Mouse (Mus musculus): Measurements from ENCODE around the gene Mrtfb. TPM values are rescaled to one million over a fixed set of nuclear protein-coding genes. Genes with fewer than 3 reads are reported as not detected.

The Mrtfb gene
- polyA plus RNA-seq, 1 experiment from 2014 or later = 13.6 TPM

GRCm38 (mm10) chr16:13366256-13366655, 110.0 kb downstream of the Mrtfb start:
- no peaks in the 10 kb centered on the region for H3K36me3 ChIP-seq (ENCODE audit: control insufficient read depth, insufficient read depth, low read length)
- no peak overlapping the region for H3K4me2 ChIP-seq (ENCODE audit: low read length)
- H3K9me3 ChIP-seq (replicated peaks; ENCODE audit: control insufficient read depth, low read length) = no peaks in the 10 kb centered on the region
- no peak overlapping the region for H3K9ac ChIP-seq (ENCODE audit: low read length)
- peaks cover 6% of the 10 kb centered on the region; the same call in 1 of the 2 replicates for H3K4me1 ChIP-seq (ENCODE audit: control insufficient read depth, insufficient read depth, low read length)
- 77% methylated on average over 1 of the region's 1 CpGs for WGBS
- DNase-seq (ENCODE audit: low spot score) (no peak), ATAC-seq (no peak)
- no peak overlapping the region for H3K4me3 ChIP-seq (ENCODE audit: low read depth, low read length)
- H3K27me3 ChIP-seq (replicated peaks; ENCODE audit: control insufficient read depth, insufficient read depth, low read length) = no peaks in the 10 kb centered on the region
- no peak overlapping the region; the same call in 1 of the 2 replicates for H3K27ac ChIP-seq (ENCODE audit: low read depth, low read length)

DNA sequence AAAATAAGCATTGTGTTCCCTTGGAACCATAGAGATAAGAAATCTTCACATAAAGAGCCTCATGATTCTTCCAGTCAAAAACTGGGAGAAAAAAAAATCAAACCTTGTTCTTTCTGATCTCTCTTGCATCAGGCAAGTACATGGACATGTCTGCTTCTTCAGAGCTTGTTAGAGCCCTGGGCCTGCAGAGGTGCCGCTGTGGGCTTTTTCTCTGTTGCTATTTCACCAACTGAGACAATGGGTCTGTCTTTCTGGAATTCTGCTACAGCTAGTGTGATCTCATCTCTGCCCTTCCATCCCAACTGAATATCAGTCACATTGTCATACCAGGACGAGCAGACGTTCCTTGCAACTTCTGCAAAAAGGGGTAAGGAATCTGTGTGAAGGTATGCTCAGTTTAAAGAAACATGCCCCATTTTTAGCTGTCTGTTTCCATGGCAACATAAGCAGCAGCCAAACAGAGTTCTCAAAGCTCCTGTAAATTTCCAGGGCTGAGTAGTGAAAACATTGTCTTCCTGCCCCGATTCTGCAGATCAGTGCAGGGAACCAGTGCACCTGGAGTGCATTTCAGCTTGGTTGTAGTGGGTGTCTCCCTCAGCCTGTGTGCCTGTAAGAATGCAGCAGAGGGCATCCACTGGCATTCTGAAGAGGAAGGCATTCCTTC, 110.7 kb downstream of the Mrtfb start:
- no peak overlapping the region for H3K4me3 ChIP-seq (ENCODE audit: low read depth, low read length)
- H3K27me3 ChIP-seq (replicated peaks; ENCODE audit: control insufficient read depth, insufficient read depth, low read length) = no peaks in the 10 kb centered on the region
- 18% methylated on average over 4 of the region's 4 CpGs for WGBS
- H3K9ac ChIP-seq (ENCODE audit: low read length) = no peak overlapping the region
- no peaks in the 10 kb centered on the region for H3K9me3 ChIP-seq (replicated peaks; ENCODE audit: control insufficient read depth, low read length)
- DNase-seq (ENCODE audit: low spot score) (peak; percentile 70), ATAC-seq (peak; percentile 55; the same call in 1 of the 2 replicates)
- H3K36me3 ChIP-seq (ENCODE audit: control insufficient read depth, insufficient read depth, low read length) = no peaks in the 10 kb centered on the region
- no peak overlapping the region for H3K4me2 ChIP-seq (ENCODE audit: low read length)
- H3K27ac ChIP-seq (ENCODE audit: low read depth, low read length) = peak overlapping the region; percentile 44
- peaks cover 9% of the 10 kb centered on the region; the same call in 1 of the 2 replicates for H3K4me1 ChIP-seq (ENCODE audit: control insufficient read depth, insufficient read depth, low read length)

DNA sequence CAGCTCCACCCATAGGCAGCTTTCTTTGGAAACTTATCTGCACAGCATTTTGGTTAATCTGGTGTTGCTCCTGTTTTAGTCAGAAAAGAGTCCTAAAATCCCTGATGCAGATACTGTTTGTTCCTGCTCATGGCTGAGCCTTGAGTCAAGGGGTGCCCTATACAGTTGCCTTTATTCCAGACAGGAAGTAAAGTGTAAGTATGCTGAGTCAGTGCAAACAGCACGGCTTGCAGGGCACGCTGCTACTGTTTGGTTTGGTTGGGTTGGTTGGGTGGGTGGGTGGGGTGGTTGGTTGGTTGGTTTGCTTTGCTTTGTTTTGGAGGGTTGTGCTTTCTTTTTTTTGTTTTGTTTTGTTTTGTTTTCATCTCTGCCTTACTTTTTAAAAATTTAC, 111.2 kb downstream of the Mrtfb start:
- ATAC-seq (no peak), DNase-seq (ENCODE audit: low spot score) (no peak)
- no peak overlapping the region for H3K4me3 ChIP-seq (ENCODE audit: low read depth, low read length)
- no peaks in the 10 kb centered on the region for H3K36me3 ChIP-seq (ENCODE audit: control insufficient read depth, insufficient read depth, low read length)
- no peaks in the 10 kb centered on the region for H3K9me3 ChIP-seq (replicated peaks; ENCODE audit: control insufficient read depth, low read length)
- H3K9ac ChIP-seq (ENCODE audit: low read length) = no peak overlapping the region
- no peaks in the 10 kb centered on the region for H3K27me3 ChIP-seq (replicated peaks; ENCODE audit: control insufficient read depth, insufficient read depth, low read length)
- H3K4me2 ChIP-seq (ENCODE audit: low read length) = no peak overlapping the region
- 67% methylated on average over 2 of the region's 2 CpGs for WGBS
- H3K4me1 ChIP-seq (ENCODE audit: control insufficient read depth, insufficient read depth, low read length) = peaks cover 11% of the 10 kb centered on the region; the same call in 1 of the 2 replicates
- peak overlapping the region; percentile 44; the same call in 1 of the 2 replicates for H3K27ac ChIP-seq (ENCODE audit: low read depth, low read length)

DNA sequence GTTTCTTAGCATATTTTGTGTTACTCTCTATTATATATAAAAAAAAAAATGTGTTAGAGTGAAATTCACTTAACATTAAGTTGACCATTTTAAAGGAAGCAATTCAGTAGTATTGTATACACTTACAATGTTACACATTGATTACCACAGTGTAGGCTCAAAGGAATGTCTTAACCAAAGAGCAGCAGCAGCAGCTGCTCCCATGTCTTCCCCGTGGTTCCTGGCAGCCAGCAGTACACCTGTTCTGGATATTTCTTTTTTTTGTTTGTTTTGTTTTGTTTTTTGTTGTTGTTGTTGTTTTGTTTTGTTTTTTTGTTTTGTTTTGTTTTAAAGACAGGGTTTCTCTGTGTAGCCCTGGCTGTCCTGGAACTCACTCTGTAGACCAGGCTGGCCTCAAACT, 112.4 kb downstream of the Mrtfb start:
- Histone ChIP-seq H3K27ac (ENCODE audit: low read depth, low read length) (no peak overlapping the region), H3K27me3 (replicated peaks; ENCODE audit: control insufficient read depth, insufficient read depth, low read length) (no peaks in the 10 kb centered on the region), H3K9ac (ENCODE audit: low read length) (no peak overlapping the region), H3K4me2 (ENCODE audit: low read length) (no peak overlapping the region), H3K9me3 (replicated peaks; ENCODE audit: control insufficient read depth, low read length) (no peaks in the 10 kb centered on the region), H3K4me3 (ENCODE audit: low read depth, low read length) (no peak overlapping the region), H3K4me1 (ENCODE audit: control insufficient read depth, insufficient read depth, low read length) (peaks cover 11% of the 10 kb centered on the region; the same call in 1 of the 2 replicates), H3K36me3 (ENCODE audit: control insufficient read depth, insufficient read depth, low read length) (no peaks in the 10 kb centered on the region)
- DNase-seq (ENCODE audit: low spot score) (no peak), ATAC-seq (no peak)
- 79% methylated on average over 1 of the region's 1 CpGs for WGBS

GRCm38 (mm10) chr16:13371740-13372287, 115.5 kb downstream of the Mrtfb start:
- H3K9me3 ChIP-seq (replicated peaks; ENCODE audit: control insufficient read depth, low read length) = no peaks in the 10 kb centered on the region
- ATAC-seq (peak; percentile 80), DNase-seq (ENCODE audit: low spot score) (peak; percentile 80)
- H3K36me3 ChIP-seq (ENCODE audit: control insufficient read depth, insufficient read depth, low read length) = no peaks in the 10 kb centered on the region
- no peak overlapping the region for H3K4me3 ChIP-seq (ENCODE audit: low read depth, low read length)
- no peak overlapping the region for H3K4me2 ChIP-seq (ENCODE audit: low read length)
- no peaks in the 10 kb centered on the region for H3K27me3 ChIP-seq (replicated peaks; ENCODE audit: control insufficient read depth, insufficient read depth, low read length)
- WGBS = 34% methylated on average over 11 of the region's 11 CpGs
- H3K27ac ChIP-seq (ENCODE audit: low read depth, low read length) = no peak overlapping the region
- H3K9ac ChIP-seq (ENCODE audit: low read length) = no peak overlapping the region
- H3K4me1 ChIP-seq (ENCODE audit: control insufficient read depth, insufficient read depth, low read length) = peaks cover 10% of the 10 kb centered on the region; the same call in 1 of the 2 replicates

GRCm38 (mm10) chr16:13372899-13373533, 116.7 kb downstream of the Mrtfb start:
- Histone ChIP-seq H3K4me3 (ENCODE audit: low read depth, low read length) (no peak overlapping the region), H3K27me3 (replicated peaks; ENCODE audit: control insufficient read depth, insufficient read depth, low read length) (no peaks in the 10 kb centered on the region), H3K36me3 (ENCODE audit: control insufficient read depth, insufficient read depth, low read length) (no peaks in the 10 kb centered on the region), H3K27ac (ENCODE audit: low read depth, low read length) (no peak overlapping the region), H3K9me3 (replicated peaks; ENCODE audit: control insufficient read depth, low read length) (no peaks in the 10 kb centered on the region), H3K4me1 (ENCODE audit: control insufficient read depth, insufficient read depth, low read length) (peaks cover 5% of the 10 kb centered on the region; the same call in 1 of the 2 replicates), H3K4me2 (ENCODE audit: low read length) (no peak overlapping the region), H3K9ac (ENCODE audit: low read length) (no peak overlapping the region)
- DNase-seq (ENCODE audit: low spot score) = no peak
- 93% methylated on average over 8 of the region's 8 CpGs for whole genome bisulfite sequencing
- no peak for ATAC-seq

DNA sequence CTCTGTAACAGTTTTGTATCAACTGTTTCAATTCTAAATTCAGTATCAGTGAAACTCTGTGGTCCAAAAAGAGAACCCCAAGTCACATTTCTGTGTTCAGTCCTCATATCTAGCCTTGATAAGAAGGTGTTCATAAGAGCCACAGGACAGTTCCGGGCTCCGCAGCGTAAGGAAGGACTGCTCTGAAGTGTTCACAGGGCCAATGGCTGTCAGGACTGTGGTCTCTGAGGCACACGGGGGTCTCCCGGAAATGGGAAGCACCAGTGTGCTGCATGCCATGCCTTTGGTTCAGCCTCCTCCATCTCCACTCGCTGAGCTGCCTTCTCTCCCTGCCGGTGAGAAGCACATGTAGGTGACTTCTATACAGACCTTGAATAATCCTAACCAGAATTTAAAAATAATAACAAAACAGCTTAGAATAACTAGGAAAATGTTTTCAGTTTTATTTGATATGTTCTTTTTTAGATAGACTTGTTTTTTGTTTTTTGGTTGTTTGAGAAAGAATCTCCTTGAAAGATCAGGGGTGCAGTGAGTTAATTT, 120.7 kb downstream of the Mrtfb start:
- Histone ChIP-seq H3K27ac (ENCODE audit: low read depth, low read length) (no peak overlapping the region), H3K4me2 (ENCODE audit: low read length) (no peak overlapping the region), H3K9ac (ENCODE audit: low read length) (no peak overlapping the region), H3K36me3 (ENCODE audit: control insufficient read depth, insufficient read depth, low read length) (no peaks in the 10 kb centered on the region), H3K27me3 (replicated peaks; ENCODE audit: control insufficient read depth, insufficient read depth, low read length) (no peaks in the 10 kb centered on the region), H3K4me1 (ENCODE audit: control insufficient read depth, insufficient read depth, low read length) (peaks cover 1% of the 10 kb centered on the region; the same call in 1 of the 2 replicates), H3K9me3 (replicated peaks; ENCODE audit: control insufficient read depth, low read length) (no peaks in the 10 kb centered on the region), H3K4me3 (ENCODE audit: low read depth, low read length) (no peak overlapping the region)
- DNase-seq (ENCODE audit: low spot score) (no peak), ATAC-seq (no peak)
- WGBS = 92% methylated on average over 7 of the region's 7 CpGs

GRCm38 (mm10) chr16:13378157-13378556, 121.9 kb downstream of the Mrtfb start:
- Histone ChIP-seq H3K9me3 (replicated peaks; ENCODE audit: control insufficient read depth, low read length) (no peaks in the 10 kb centered on the region), H3K36me3 (ENCODE audit: control insufficient read depth, insufficient read depth, low read length) (no peaks in the 10 kb centered on the region), H3K4me2 (ENCODE audit: low read length) (no peak overlapping the region), H3K4me1 (ENCODE audit: control insufficient read depth, insufficient read depth, low read length) (no peaks in the 10 kb centered on the region), H3K27me3 (replicated peaks; ENCODE audit: control insufficient read depth, insufficient read depth, low read length) (no peaks in the 10 kb centered on the region), H3K4me3 (ENCODE audit: low read depth, low read length) (no peak overlapping the region), H3K27ac (ENCODE audit: low read depth, low read length) (no peak overlapping the region), H3K9ac (ENCODE audit: low read length) (no peak overlapping the region)
- WGBS = 87% methylated on average over 5 of the region's 5 CpGs
- ATAC-seq (no peak), DNase-seq (ENCODE audit: low spot score) (no peak)

Measured in forebrain, embryonic 14.5 days (tissue).